Mouse (Mus musculus): ENCODE data around the gene Ppp1r3e. TPM values are rescaled to one million over a fixed set of nuclear protein-coding genes. Genes with fewer than 3 reads are reported as not detected.

Ppp1r3e gene
- polyA plus RNA-seq, 1 experiment from 2014 or later, result 0.83 TPM

GRCm38 (mm10) chr14:54843461-54843860 is 33.9 kb downstream of the Ppp1r3e start:
- no peak overlapping the region for H3K9ac ChIP-seq
- WGBS (ENCODE audit: insufficient replicate concordance), result 1% methylated on average over 4 of the region's 4 CpGs
- no peaks in the 10 kb centered on the region for H3K4me1 ChIP-seq
- no peaks in the 10 kb centered on the region for H3K9me3 ChIP-seq (replicated peaks)
- ATAC-seq, result no peak
- no peak overlapping the region for H3K4me3 ChIP-seq
- H3K4me2 ChIP-seq, result no peak overlapping the region
- no peak overlapping the region for H3K27ac ChIP-seq
- H3K36me3 ChIP-seq, result no peaks in the 10 kb centered on the region
- 0 out of 2 replicates have a peak, but pooled peaks cover 3% of the 10 kb centered on the region for H3K27me3 ChIP-seq (replicated peaks)

GRCm38 (mm10) chr14:54823716-54824115 is 53.6 kb downstream of the Ppp1r3e start:
- WGBS (ENCODE audit: insufficient replicate concordance), result 79% methylated on average over 1 of the region's 1 CpGs
- H3K27ac ChIP-seq, result no peak overlapping the region
- H3K27me3 ChIP-seq (replicated peaks), result no peaks in the 10 kb centered on the region
- H3K9ac ChIP-seq, result no peak overlapping the region
- no peak overlapping the region for H3K4me3 ChIP-seq
- no peaks in the 10 kb centered on the region for H3K36me3 ChIP-seq
- H3K4me2 ChIP-seq, result no peak overlapping the region
- no peak for ATAC-seq
- no peaks in the 10 kb centered on the region for H3K9me3 ChIP-seq (replicated peaks)
- H3K4me1 ChIP-seq, result no peaks in the 10 kb centered on the region

Other genes with a start within 250 kb of the Ppp1r3e start
- gene Gm17606, start 236.6 kb downstream of the Ppp1r3e start, polyA plus RNA-seq (2016; fragmentation: Nextera tagmentation; extraction: Ambion mirVana), result not detected in 2 replicates
- 0.61 and 1.0 TPM in 2 replicates for gene Cdh24, start 236.2 kb downstream of the Ppp1r3e start, polyA plus RNA-seq (2016; fragmentation: Nextera tagmentation; extraction: Ambion mirVana)
- 51.6 and 53.9 TPM in 2 replicates for gene 1700123O20Rik, start 191.3 kb downstream of the Ppp1r3e start, polyA plus RNA-seq (2016; fragmentation: Nextera tagmentation; extraction: Ambion mirVana)
- 74.1 and 76.0 TPM in 2 replicates for gene Acin1, start 190.6 kb downstream of the Ppp1r3e start, polyA plus RNA-seq (2016; fragmentation: Nextera tagmentation; extraction: Ambion mirVana)
- gene Gm29776, start 178.7 kb downstream of the Ppp1r3e start, polyA plus RNA-seq (2016; fragmentation: Nextera tagmentation; extraction: Ambion mirVana), result 0.05 TPM in 1 of 2 replicates, not detected in the other
- gene Cebpe, start 165.4 kb downstream of the Ppp1r3e start, polyA plus RNA-seq (2016; fragmentation: Nextera tagmentation; extraction: Ambion mirVana), result 3.3 and 3.7 TPM in 2 replicates
- gene Slc7a8, start 95.6 kb downstream of the Ppp1r3e start, polyA plus RNA-seq (2016; fragmentation: Nextera tagmentation; extraction: Ambion mirVana), result 2.8 and 3.4 TPM in 2 replicates
- gene Rnf212b, start 63.4 kb downstream of the Ppp1r3e start, polyA plus RNA-seq (2016; fragmentation: Nextera tagmentation; extraction: Ambion mirVana), result not detected in 2 replicates
- 4.0 and 4.1 TPM in 2 replicates for gene Homez, start 6.6 kb downstream of the Ppp1r3e start, polyA plus RNA-seq (2016; fragmentation: Nextera tagmentation; extraction: Ambion mirVana)
- 0.83 and 1.2 TPM in 2 replicates for gene Bcl2l2, start 5.8 kb upstream of the Ppp1r3e start, polyA plus RNA-seq (2016; fragmentation: Nextera tagmentation; extraction: Ambion mirVana)
- 0.14 TPM in 1 of 2 replicates, not detected in the other for gene Gm20521, start 5.9 kb upstream of the Ppp1r3e start, polyA plus RNA-seq (2016; fragmentation: Nextera tagmentation; extraction: Ambion mirVana)
- gene Pabpn1, start 14.9 kb upstream of the Ppp1r3e start, polyA plus RNA-seq (2016; fragmentation: Nextera tagmentation; extraction: Ambion mirVana), result 97.0 and 97.9 TPM in 2 replicates
- gene Slc22a17, start 35.6 kb upstream of the Ppp1r3e start, polyA plus RNA-seq (2016; fragmentation: Nextera tagmentation; extraction: Ambion mirVana), result 5.9 and 6.0 TPM in 2 replicates
- gene Efs, start 48.6 kb upstream of the Ppp1r3e start, polyA plus RNA-seq (2016; fragmentation: Nextera tagmentation; extraction: Ambion mirVana), result 1.5 and 2.0 TPM in 2 replicates
- gene Il25, start 55.1 kb upstream of the Ppp1r3e start, polyA plus RNA-seq (2016; fragmentation: Nextera tagmentation; extraction: Ambion mirVana), result not detected in 2 replicates
- gene Cmtm5, start 58.7 kb upstream of the Ppp1r3e start, polyA plus RNA-seq (2016; fragmentation: Nextera tagmentation; extraction: Ambion mirVana), result not detected in 2 replicates
- gene Myh6, start 89.4 kb upstream of the Ppp1r3e start, polyA plus RNA-seq (2016; fragmentation: Nextera tagmentation; extraction: Ambion mirVana), result 0.77 and 1.2 TPM in 2 replicates
- not detected in 2 replicates for gene Gm17428, start 99.4 kb upstream of the Ppp1r3e start, polyA plus RNA-seq (2016; fragmentation: Nextera tagmentation; extraction: Ambion mirVana)
- 0.82 and 2.4 TPM in 2 replicates for gene Myh7, start 117.1 kb upstream of the Ppp1r3e start, polyA plus RNA-seq (2016; fragmentation: Nextera tagmentation; extraction: Ambion mirVana)
- 55.6 and 57.5 TPM in 2 replicates for gene Ngdn, start 137.9 kb upstream of the Ppp1r3e start, polyA plus RNA-seq (2016; fragmentation: Nextera tagmentation; extraction: Ambion mirVana)
- 2.4 and 2.5 TPM in 2 replicates for gene Zfhx2, start 214.8 kb upstream of the Ppp1r3e start, polyA plus RNA-seq (2016; fragmentation: Nextera tagmentation; extraction: Ambion mirVana)
- gene Thtpa, start 217.2 kb upstream of the Ppp1r3e start, polyA plus RNA-seq (2016; fragmentation: Nextera tagmentation; extraction: Ambion mirVana), result 6.9 TPM in 2 replicates
- gene Ap1g2, start 229.0 kb upstream of the Ppp1r3e start, polyA plus RNA-seq (2016; fragmentation: Nextera tagmentation; extraction: Ambion mirVana), result 34.0 and 34.5 TPM in 2 replicates
- 0.15 and 0.18 TPM in 2 replicates for gene Jph4, start 239.4 kb upstream of the Ppp1r3e start, polyA plus RNA-seq (2016; fragmentation: Nextera tagmentation; extraction: Ambion mirVana)